Mouse (Mus musculus) CD4-positive helper T cell, adult 2 months (primary cell): Measurements from ENCODE around the gene Arl5c.
A peak's percentile ranks its signal among the peaks of the same experiment; 100 is the strongest.

ENCODE experiments used
- DNase-seq: peaks from one replicate; pipeline ENCODE4 v3.0.0-alpha.2; 2012; ENCODE audit warnings: low read depth, missing footprints, low spot score

Gene Arl5c

GRCm38 (mm10) chr11:97995564-97996288 lies at the start of gene Arl5c:
Arl5c (minus strand) TSS chr11:97996181.
- DNase-seq, result peak; percentile 86

- no peak for DNase-seq
These were observed 49.6 kb upstream of the Arl5c start for GRCm38 (mm10) chr11:98045596-98045995.

DNA sequence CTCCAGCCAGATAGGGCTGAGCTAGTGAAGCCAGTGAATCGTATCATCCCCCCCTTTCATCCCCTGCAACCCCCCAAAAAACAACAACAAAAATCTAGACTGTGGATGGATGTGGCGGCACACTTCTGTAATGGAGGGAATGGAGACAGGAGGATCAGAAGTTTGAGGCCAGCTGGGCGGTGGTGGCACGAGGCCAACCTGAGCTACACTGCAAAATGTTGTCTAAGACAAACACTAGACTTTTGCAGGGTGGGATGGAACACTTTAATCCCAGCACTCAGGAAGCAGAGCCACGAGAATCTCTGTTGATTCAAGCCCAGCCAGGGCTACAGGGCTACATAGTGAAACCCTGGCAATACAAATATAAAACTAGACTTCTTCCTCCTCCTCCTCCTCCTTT lies 48.1 kb upstream of the Arl5c start:
- DNase-seq, result no peak

- DNase-seq, result no peak
These were observed 46.8 kb upstream of the Arl5c start for GRCm38 (mm10) chr11:98042741-98043140.

GRCm38 (mm10) chr11:98040975-98041374 lies 45.0 kb upstream of the Arl5c start:
- DNase-seq, result no peak

DNA sequence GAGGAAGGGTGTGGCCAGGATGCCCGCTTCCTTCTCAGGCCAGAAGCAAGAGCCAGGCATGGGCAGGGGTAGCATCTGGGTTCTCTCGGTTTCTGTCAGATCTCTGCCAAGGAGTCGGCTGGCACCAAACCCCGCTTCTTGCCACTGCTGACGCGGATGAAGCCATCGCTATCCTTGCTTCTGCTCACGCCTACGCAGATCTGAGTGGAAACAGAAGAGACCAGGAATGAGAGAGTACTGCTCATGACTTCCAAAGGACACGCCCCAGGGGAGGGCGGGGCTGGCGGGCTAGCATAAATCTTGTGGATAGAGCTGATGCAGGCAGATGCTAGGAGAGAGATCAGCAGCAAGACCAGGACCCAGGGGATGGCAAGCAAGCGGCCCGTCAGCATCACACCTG lies 41.9 kb upstream of the Arl5c start:
- DNase-seq, result no peak

GRCm38 (mm10) chr11:98035977-98036377 lies 40.0 kb upstream of the Arl5c start:
- DNase-seq, result no peak

GRCm38 (mm10) chr11:98034840-98035239 lies 38.9 kb upstream of the Arl5c start:
- DNase-seq, result no peak

- DNase-seq, result no peak
These were observed 38.1 kb upstream of the Arl5c start for GRCm38 (mm10) chr11:98034061-98034460.

GRCm38 (mm10) chr11:98031443-98031770 lies 35.4 kb upstream of the Arl5c start:
- peak; percentile 68 for DNase-seq

GRCm38 (mm10) chr11:98030701-98031442 lies 34.9 kb upstream of the Arl5c start:
- DNase-seq, result peak; percentile 42

GRCm38 (mm10) chr11:98027785-98028184 lies 31.8 kb upstream of the Arl5c start:
- DNase-seq, result no peak

DNA sequence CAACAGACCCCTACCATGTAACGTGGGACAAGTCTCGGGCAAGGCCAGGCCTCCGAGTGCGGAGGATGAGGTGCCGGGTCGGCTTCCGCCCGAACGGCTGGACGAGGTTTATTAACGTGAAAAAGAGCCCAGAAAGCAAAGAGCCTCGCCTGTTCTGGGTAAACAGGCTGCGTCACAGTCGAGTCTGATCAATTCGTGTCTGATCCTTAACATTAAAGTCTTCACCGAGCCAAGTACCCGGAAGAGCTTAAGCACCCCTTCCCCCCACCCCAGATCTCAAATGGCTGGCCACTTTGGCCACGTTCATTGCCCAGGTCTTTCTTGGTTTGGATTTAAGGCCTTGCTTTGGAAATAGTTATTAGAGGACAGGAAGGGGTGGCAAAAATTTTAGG lies 31.3 kb upstream of the Arl5c start:
- peak; percentile 67 for DNase-seq

GRCm38 (mm10) chr11:98026570-98027296 lies 30.8 kb upstream of the Arl5c start, which contains the start of gene Rpl19:
Rpl19 (plus strand) TSS chr11:98026710.
- peak; percentile 91 for DNase-seq

GRCm38 (mm10) chr11:98026248-98026569 lies 30.2 kb upstream of the Arl5c start:
- no peak for DNase-seq

DNA sequence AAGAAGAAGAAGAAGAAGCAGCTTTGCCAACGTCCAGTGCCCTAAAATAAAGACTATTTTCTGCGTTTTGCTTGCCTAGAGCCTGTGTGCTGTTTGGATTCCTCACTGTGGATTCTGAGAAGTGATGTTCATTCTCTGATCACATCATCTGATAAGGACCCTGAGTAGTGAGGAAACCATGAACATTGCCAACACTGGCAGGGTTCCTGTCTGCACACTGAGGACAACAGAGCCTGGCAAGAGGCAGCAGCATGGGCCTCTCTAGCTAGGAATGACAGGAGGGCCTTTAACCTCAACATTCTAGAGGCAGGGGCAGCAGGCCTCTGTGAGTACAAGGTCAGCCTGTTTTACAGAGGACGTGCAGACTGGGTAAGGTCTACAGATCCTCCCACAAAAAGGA lies 28.5 kb upstream of the Arl5c start:
- no peak for DNase-seq

GRCm38 (mm10) chr11:98022555-98023371 lies 26.8 kb upstream of the Arl5c start, which contains the start of gene Cacnb1:
Cacnb1 (minus strand) TSS chr11:98023034.
- DNase-seq, result peak; percentile 72

DNA sequence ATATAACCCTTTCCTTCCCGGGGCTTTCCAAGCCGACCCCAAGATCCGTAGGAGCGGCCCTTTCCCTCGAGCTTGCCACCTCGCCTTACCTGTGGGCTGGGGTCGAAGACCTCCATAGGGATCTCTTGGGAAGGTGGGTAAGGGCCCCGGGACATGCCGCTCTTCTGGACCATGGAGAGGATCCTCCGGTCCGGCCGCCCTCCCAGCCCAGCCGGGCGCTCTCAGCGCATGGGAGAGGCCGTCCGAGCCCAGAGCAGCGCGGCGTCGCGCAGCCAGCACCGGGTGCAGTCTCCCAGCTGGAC lies 26.2 kb upstream of the Arl5c start:
- no peak for DNase-seq

- DNase-seq, result peak; percentile 36
These were observed 25.7 kb upstream of the Arl5c start for GRCm38 (mm10) chr11:98021565-98022252.

- no peak for DNase-seq
These were observed 25.1 kb upstream of the Arl5c start for GRCm38 (mm10) chr11:98021118-98021517.

- peak; percentile 44 for DNase-seq
These were observed 24.7 kb upstream of the Arl5c start for GRCm38 (mm10) chr11:98020710-98021109.
